Mouse (Mus musculus) ES-E14 (cell line): ENCODE data around the gene Accsl.

ENCODE experiments used
- MAFK ChIP-seq: IDR thresholded peaks from 2 replicates; pipeline ENCODE4 v1.6.1; 2014; ENCODE audit warnings: mild to moderate bottlenecking, low read depth, low read length, inconsistent platforms; ENCODE audit not compliant: insufficient read depth
- ZNF384 ChIP-seq: IDR thresholded peaks from 2 replicates; pipeline ENCODE4 v1.6.1; 2012; ENCODE audit warnings: low read depth, low read length, inconsistent platforms

DNA sequence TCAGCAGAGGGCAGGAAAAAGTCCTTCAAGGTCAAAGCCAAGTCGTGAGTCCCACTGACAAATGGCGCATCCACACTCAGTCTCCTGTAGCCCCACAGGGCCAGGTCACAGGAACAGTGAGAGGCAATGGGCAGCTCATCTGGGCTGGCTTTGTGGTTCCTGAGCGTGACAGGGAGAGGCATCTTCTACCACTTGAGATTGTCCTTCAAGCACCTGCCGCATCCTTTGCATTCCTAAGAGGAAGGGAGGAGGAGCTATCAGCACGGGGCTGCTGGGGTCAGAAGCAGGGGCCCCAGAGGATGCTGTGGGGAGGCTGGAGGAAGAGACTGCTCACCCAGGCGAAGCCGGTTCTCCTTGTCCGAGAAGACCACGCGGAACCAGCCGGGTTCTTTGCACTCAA lies 33.4 kb downstream of the Accsl start:
- TF ChIP-seq MAFK = no peak
- TF ChIP-seq ZNF384 = no peak
